Mouse (Mus musculus) embryonic stem cell, embryonic (primary cell): ENCODE measurements around the gene Rcan1.

Experiments used
- CTCF ChIA-PET, 4 experiments: fragments of 300-600 bp in 2 of 4; fragments of 350-600 bp in 2 of 4; sonication (Branson Sonifier 250); formaldehyde crosslinking; loops; one replicate each; lab custom pipeline; 2022; ENCODE audit warnings: inconsistent platforms in 2 of 4; lab: Charles Lee
- POLR2A ChIA-PET, 4 experiments: fragments of 300-600 bp in 2 of 4; fragments of 350-600 bp in 2 of 4; sonication (Branson Sonifier 250); formaldehyde crosslinking; loops; one replicate each; lab custom pipeline; 2022; ENCODE audit warnings: antibody characterized with exemption in 4 of 4, inconsistent platforms in 1 of 4; lab: Charles Lee

Gene Rcan1

DNA sequence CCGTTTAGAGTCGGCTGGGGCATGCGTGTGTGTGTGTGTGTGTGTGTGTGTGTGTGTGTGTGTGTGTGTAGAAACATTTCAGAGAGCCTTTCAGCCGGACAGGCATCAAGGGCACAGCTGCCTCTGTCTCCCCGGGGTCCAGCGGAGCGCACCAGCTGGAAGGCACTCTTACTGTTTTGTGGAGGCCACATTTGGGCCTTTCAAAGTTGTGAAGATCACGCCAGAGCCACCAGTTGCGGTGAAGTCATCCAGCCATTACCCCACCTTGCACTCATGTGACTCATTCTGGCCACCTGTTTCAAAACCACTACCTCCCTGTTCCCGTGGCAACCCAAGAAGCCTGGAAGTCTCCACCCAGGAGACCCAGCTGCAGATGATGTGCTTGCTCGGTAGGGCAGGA is 44.8 kb downstream of the Rcan1 start:
- POLR2A ChIA-PET, result interaction anchor here in 3 of 4 experiments (0.7 to 2.8 kb wide), 14 partner anchors 9 to 399 kb away, joined by 3 to 10 read pairs (median 4); no protein-coding TSS in a partner anchor
- CTCF ChIA-PET, result interaction anchor here (0.6 to 2.2 kb wide), 4 partner anchors 26 to 292 kb away, joined by 3 to 6 read pairs (median 4); no protein-coding TSS in a partner anchor

DNA sequence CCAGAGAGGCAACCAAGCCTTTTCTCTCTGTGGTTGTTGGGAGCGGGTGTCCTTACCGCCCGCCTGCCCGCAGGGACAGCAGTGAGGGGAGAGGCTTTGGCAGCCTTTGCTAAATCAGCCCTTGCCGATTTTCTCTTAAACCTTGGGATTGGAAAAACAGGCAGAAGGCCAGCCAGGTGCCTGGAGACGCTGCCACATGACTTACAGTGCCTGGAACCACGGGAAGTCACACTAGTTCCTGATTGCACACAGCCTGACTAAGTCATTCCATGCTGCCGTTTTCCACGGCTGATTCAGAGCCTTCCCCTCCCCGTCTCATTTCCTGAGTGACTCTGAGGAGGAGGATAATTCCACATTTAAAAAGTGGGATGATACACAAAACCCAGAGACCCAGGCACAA is 47.3 kb downstream of the Rcan1 start:
- ChIA-PET CTCF (interaction anchor here in 2 of 4 experiments (0.7 to 1.0 kb wide), 2 partner anchors 18 to 87 kb away, joined by 3 to 5 read pairs; no protein-coding TSS in a partner anchor), POLR2A (interaction anchor here in 2 of 4 experiments (1.0 to 1.3 kb wide), 4 partner anchors 20 to 55 kb away, joined by 3 read pairs; no protein-coding TSS in a partner anchor)

DNA sequence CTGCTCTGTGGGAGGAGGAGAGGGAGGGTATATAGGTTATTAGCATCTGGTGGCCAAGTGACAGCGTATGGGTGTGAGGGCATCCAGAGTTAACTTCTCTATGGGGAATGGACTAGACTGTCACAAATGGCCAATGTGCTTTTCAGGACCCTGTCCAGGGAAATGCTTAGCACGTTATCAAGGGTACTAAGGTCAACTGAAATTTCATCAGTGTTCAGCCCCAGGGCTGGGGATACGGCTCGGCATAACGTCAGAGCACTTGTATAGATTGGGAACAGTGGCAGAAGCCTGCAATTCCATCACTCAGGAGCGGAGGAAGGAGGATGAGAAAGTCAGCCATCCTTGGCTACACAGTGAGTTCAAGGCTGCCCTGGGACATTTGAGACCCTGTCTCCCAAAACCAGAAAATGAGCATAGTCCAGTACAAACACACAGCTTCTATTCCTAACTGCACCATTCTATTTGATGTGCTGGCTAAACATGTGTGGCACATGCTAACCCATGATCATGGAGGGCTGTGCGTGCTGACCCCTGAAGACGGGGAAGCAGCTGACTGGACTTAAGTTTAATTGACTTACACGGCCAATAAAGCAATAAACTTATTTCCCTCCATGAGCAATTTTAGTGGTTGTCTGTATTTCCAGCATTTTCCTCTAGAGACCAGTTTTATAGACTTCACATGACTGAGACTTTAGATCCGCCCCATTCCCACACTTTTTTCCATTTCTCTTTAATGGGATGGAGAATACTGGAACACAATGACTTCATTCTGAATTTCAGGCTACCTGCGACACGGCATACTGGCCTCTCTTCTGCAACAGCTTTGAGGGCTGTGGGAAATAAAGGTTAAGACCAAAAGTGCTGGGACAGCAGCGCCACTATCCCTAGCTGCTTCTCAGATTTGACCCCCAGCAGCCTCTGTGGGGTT is 48.0 kb downstream of the Rcan1 start:
- POLR2A ChIA-PET, result interaction anchor here in 3 of 4 experiments (0.7 to 1.3 kb wide), 5 partner anchors 9 to 1416 kb away, joined by 3 read pairs; no protein-coding TSS in a partner anchor
- CTCF ChIA-PET, result interaction anchor here in 2 of 4 experiments (0.6 to 1.0 kb wide), 2 partner anchors 86 to 103 kb away, joined by 3 to 4 read pairs; no protein-coding TSS in a partner anchor

- ChIA-PET POLR2A (interaction anchor here in 3 of 4 experiments (1.0 to 2.3 kb wide), 9 partner anchors 8 to 23 kb away, joined by 3 to 13 read pairs (median 4); no protein-coding TSS in a partner anchor), CTCF (interaction anchor here in 2 of 4 experiments (0.7 to 1.2 kb wide), 4 partner anchors 10 to 102 kb away, joined by 3 to 4 read pairs (median 3); no protein-coding TSS in a partner anchor)
These were observed 49.3 kb downstream of the Rcan1 start for GRCm38 (mm10) chr16:92421147-92421934.

- ChIA-PET CTCF (interaction anchor here in 2 of 4 experiments (0.7 to 1.2 kb wide), 5 partner anchors 9 to 101 kb away, joined by 3 to 4 read pairs (median 3); no protein-coding TSS in a partner anchor), POLR2A (interaction anchor here in 3 of 4 experiments (0.6 to 2.3 kb wide), 9 partner anchors 9 to 24 kb away, joined by 3 to 13 read pairs (median 4); no protein-coding TSS in a partner anchor)
These were observed 50.0 kb downstream of the Rcan1 start for GRCm38 (mm10) chr16:92420641-92421040.

- ChIA-PET POLR2A (interaction anchor here in 2 of 4 experiments (0.7 to 2.5 kb wide), 5 partner anchors 14 to 55 kb away, joined by 3 to 6 read pairs (median 5); no protein-coding TSS in a partner anchor), CTCF (interaction anchor here in 1 of 4 experiments (0.6 kb wide), 1 partner anchor 13 kb away, joined by 3 read pairs; no protein-coding TSS in a partner anchor)
These were observed 51.6 kb downstream of the Rcan1 start for GRCm38 (mm10) chr16:92419099-92419498.

DNA sequence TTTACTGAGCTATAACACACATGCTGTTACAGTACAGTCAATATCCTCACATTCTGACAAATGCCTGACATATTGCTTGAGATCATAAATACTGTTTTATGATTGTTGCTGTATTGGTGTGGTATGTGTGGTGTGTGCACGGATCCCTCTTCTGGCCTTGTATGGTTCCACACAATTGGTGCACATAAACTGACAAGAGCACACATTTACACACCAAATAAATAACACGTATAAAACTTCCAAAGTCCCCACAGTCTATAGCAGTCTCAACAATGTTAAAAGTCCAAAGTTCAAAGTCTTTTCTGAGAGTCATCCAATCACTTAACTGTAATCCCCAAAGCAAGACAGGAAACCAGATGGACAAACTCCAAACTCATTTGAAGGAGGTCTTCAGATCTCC is 53.4 kb downstream of the Rcan1 start:
- CTCF ChIA-PET, result no interaction called here
- POLR2A ChIA-PET, result interaction anchor here in 1 of 4 experiments (2.5 kb wide), 1 partner anchor 17 kb away, joined by 6 read pairs; no protein-coding TSS in a partner anchor

- ChIA-PET CTCF (no interaction called here), POLR2A (interaction anchor here in 1 of 4 experiments (1.1 kb wide), 1 partner anchor 326 kb away, joined by 3 read pairs; no protein-coding TSS in a partner anchor)
These were observed 55.0 kb downstream of the Rcan1 start for GRCm38 (mm10) chr16:92415702-92416118.

GRCm38 (mm10) chr16:92415038-92415437 is 55.6 kb downstream of the Rcan1 start:
- POLR2A ChIA-PET, result interaction anchor here in 1 of 4 experiments (1.1 kb wide), 1 partner anchor 325 kb away, joined by 3 read pairs; no protein-coding TSS in a partner anchor
- CTCF ChIA-PET, result interaction anchor here in 1 of 4 experiments (0.7 kb wide), 1 partner anchor 9 kb away, joined by 3 read pairs; no protein-coding TSS in a partner anchor

DNA sequence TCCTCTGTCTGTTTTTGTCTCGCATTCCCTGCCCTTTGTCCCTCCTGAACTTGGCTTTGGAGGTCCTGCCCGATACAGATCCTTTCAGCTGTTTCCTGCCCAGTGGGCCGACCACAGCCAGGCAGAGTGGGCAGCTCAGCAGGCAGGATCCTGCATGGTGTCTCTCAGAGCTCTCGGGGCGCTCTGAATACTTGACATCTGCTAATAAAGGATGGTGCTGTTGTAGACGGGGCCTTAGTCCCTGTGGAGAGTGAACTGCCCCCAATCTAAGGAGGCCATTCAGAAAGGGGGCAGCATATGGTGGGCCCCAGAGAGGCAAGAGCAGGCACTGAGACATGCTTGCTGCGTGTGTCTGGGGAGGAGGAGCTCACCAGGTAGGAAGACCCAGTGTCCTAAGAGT is 57.8 kb downstream of the Rcan1 start:
- ChIA-PET CTCF (interaction anchor here in 2 of 4 experiments (0.6 kb wide), 2 partner anchors 94 kb away, joined by 3 read pairs; no protein-coding TSS in a partner anchor), POLR2A (interaction anchor here (0.6 to 1.5 kb wide), 8 partner anchors 9 to 30 kb away, joined by 3 to 8 read pairs (median 4); no protein-coding TSS in a partner anchor)

DNA sequence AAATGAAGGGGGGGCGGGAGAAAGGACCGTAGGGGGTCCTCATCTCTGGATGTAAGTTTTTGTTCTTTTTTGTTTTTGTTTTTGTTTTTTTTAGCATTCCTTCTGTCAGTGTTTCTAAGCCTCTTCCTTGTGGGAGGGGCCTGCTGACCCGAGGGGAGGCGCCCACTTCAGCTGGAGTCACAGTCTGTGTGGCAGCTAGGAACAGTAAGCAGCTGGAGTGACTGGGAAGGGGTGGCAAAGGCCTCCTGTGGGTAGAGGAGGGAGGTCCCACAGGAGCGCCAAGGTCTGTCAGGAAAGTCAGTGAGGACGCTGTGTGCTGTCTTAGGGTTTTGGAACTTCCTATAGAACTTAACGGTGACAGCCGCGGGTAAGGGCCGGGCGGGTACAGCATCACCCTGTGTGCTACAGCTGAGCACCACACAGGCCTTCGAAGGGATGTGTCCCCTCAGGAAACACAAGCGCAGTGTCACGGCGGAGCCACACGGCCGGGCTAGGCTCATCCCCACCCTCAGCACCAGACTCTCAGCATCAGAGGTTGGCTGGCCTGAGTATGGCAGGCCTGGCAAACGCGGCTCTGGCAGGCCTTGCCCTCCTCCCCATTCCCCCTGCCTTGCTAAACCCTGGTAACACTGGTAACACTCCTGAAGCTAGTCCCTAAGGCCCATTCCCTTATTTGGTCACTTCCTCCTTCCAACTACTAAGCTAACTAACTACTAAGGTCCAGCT is 58.5 kb downstream of the Rcan1 start:
- CTCF ChIA-PET, result interaction anchor here in 3 of 4 experiments (0.6 to 1.1 kb wide), 4 partner anchors 9 to 269 kb away, joined by 3 read pairs; no protein-coding TSS in a partner anchor

DNA sequence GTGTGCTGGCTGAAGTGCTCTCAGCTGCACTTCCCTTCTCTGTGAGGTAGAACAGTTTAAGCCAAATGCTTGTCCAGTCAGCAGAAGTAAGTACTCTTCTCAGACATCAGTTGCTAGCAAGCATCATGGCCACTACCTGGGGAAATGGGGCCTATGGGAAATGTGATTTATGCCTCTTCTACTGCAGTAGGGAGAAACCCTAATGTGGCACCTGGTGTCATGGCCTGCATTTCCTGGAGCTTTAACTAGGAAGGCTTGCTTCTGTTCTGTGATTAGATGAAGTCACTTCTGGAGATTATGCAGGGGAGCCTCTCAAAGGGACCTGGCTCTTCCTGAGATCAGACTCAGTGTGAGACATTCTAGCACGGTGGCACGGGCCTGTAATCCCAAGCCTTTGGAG is 60.3 kb downstream of the Rcan1 start:
- CTCF ChIA-PET, result no interaction called here

More for the DNA sequence above, 58.5 kb downstream of the Rcan1 start:
- POLR2A ChIA-PET, result interaction anchor here (0.6 to 1.5 kb wide), 10 partner anchors 9 to 465 kb away, joined by 3 to 8 read pairs (median 4); partner anchors contain the start of gene Rcan1 (in 1 of the 4)

GRCm38 (mm10) chr16:92407883-92408282 is 62.8 kb downstream of the Rcan1 start:
- ChIA-PET POLR2A (interaction anchor here in 1 of 4 experiments (1.1 kb wide), 1 partner anchor 10 kb away, joined by 3 read pairs; no protein-coding TSS in a partner anchor), CTCF (no interaction called here)

More for the DNA sequence above, 60.3 kb downstream of the Rcan1 start:
- POLR2A ChIA-PET, result interaction anchor here in 3 of 4 experiments (0.6 to 2.8 kb wide), 4 partner anchors 10 to 16 kb away, joined by 3 to 14 read pairs (median 6); no protein-coding TSS in a partner anchor

- ChIA-PET POLR2A (interaction anchor here in 2 of 4 experiments (0.6 to 1.2 kb wide), 3 partner anchors 22 to 616 kb away, joined by 3 to 6 read pairs (median 3); no protein-coding TSS in a partner anchor), CTCF (interaction anchor here in 2 of 4 experiments (1.4 to 2.2 kb wide), 2 partner anchors 83 to 90 kb away, joined by 3 to 5 read pairs; no protein-coding TSS in a partner anchor)
These were observed 66.5 kb downstream of the Rcan1 start for GRCm38 (mm10) chr16:92404141-92404540.

DNA sequence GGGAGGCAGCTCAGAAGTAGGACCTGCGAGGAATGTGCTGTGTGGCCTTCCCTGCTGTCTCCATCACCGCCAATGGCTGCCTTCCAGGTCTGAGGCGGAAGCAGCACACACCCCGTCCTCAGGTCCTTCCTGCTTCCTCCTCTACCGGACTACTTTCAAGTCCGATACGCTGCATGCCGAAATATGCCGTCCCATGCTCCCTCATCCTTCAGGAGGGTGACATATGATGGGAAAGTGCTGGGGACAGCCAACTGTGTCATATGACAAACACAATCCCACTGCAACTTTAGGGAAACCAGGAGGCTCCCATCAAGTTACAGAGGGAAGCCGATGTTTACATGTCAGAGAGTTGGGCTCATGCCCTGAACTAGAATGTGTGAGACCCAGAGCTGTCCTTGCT is 67.6 kb downstream of the Rcan1 start:
- ChIA-PET POLR2A (interaction anchor here in 3 of 4 experiments (0.6 to 1.7 kb wide), 9 partner anchors 9 to 62 kb away, joined by 3 to 10 read pairs (median 4); no protein-coding TSS in a partner anchor), CTCF (interaction anchor here (0.6 to 1.4 kb wide), 7 partner anchors 17 to 1592 kb away, joined by 3 to 5 read pairs (median 3); no protein-coding TSS in a partner anchor)

DNA sequence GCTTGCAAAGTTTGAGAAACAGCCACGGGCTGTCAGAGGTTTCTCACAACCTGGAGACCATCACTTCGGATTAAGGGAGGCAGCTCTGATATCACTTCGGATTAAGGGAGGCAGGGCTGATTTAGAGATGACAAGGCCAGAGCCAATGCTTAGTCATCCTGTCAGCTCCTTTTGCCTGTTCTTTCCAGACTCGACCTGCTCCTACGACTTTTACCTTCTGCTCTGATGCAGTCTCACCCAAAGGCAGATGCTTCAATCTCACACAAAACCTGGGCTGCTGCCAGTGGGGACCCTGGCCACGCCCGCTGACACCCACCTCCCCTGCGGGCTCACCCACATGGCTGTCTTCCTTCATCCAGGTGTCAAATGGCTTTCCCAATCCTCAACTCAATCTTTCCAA is 68.5 kb downstream of the Rcan1 start:
- POLR2A ChIA-PET, result interaction anchor here in 3 of 4 experiments (0.6 to 1.7 kb wide), 13 partner anchors 9 to 1305 kb away, joined by 3 to 10 read pairs (median 3); partner anchors contain the start of gene Rcan1 (in 1 of the 3)
- CTCF ChIA-PET, result interaction anchor here in 2 of 4 experiments (0.6 to 1.3 kb wide), 6 partner anchors 9 to 731 kb away, joined by 3 to 5 read pairs (median 3); no protein-coding TSS in a partner anchor
